Mouse (Mus musculus) embryonic facial prominence, embryonic 11.5 days (tissue): ENCODE measurements at regions not wholly inside any gene's neighbourhood (a gene's known extent, or its start where the extent isn't known, plus 50 kb on each side); places are given as distances from the start of the nearest gene placed in this dataset.

Experiments used
- ATAC-seq: fragments of 200-750 bp; cut with Nextera tagmentation; replicated peaks from 2 replicates; pipeline ENCODE4 v1.8.0; 2017; ENCODE audit warnings: low read depth; ENCODE audit not compliant: insufficient number of reproducible peaks, low FRiP score, low TSS enrichment
- DNase-seq: peaks from one replicate; pipeline ENCODE4 v3.0.0-alpha.2; 2015; ENCODE audit warnings: low spot score
- H3K27ac ChIP-seq: fragments of 300-500 bp; sonication (generic); replicated peaks from 2 replicates; pipeline ENCODE4 v1.5.1; 2014; ENCODE audit warnings: mild to moderate bottlenecking, low read depth, low read length, control low read depth
- H3K27me3 ChIP-seq: fragments of 300-500 bp; sonication (generic); 2 replicates; pipeline ENCODE4 v1.6.1; 2014; ENCODE audit warnings: mild to moderate bottlenecking, low read length, moderate library complexity, mixed read lengths; ENCODE audit not compliant: control insufficient read depth, insufficient read depth
- H3K36me3 ChIP-seq: fragments of 300-500 bp; sonication (generic); replicated peaks from 2 replicates; pipeline ENCODE4 v1.6.1; 2014; ENCODE audit warnings: low read depth, mild to moderate bottlenecking, low read length, moderate library complexity, mixed read lengths; ENCODE audit not compliant: control insufficient read depth, insufficient read depth
- H3K4me1 ChIP-seq: fragments of 300-500 bp; sonication (generic); 2 replicates; pipeline ENCODE4 v1.6.1; 2014; ENCODE audit warnings: low read length, mixed read lengths; ENCODE audit not compliant: control insufficient read depth, insufficient read depth
- H3K4me2 ChIP-seq: fragments of 300-500 bp; sonication (generic); 2 replicates; pipeline ENCODE4 v1.6.1; 2014; ENCODE audit warnings: low read depth, mild to moderate bottlenecking, control low read depth, low read length, moderate library complexity
- H3K4me3 ChIP-seq: fragments of 300-500 bp; sonication (generic); 2 replicates; pipeline ENCODE4 v1.5.1; 2014; ENCODE audit warnings: low read depth, low read length, control low read depth
- H3K9ac ChIP-seq: fragments of 300-500 bp; sonication (generic); replicated peaks from 2 replicates; pipeline ENCODE4 v1.6.1; 2014; ENCODE audit warnings: mild to moderate bottlenecking, control low read depth, low read length
- H3K9me3 ChIP-seq: fragments of 300-500 bp; sonication (generic); replicated peaks from 2 replicates; pipeline ENCODE4 v1.6.1; 2016; ENCODE audit warnings: mild to moderate bottlenecking, low read length, inconsistent platforms, mixed read lengths; ENCODE audit not compliant: control insufficient read depth
- WGBS: fragments of 180-500 bp; shearing (Covaris S2); extraction: QIAGEN DNeasy Blood & Tissue Kit; methylation state at CpG from one replicate; pipeline ENCODE4 v1.1.7; 2014; 5-methylcytosine and 5-hydroxymethylcytosine counted together

GRCm38 (mm10) chr8:90630796-90631195, 186.4 kb downstream of the Gm19935 start:
- no peak overlapping the region for H3K4me2 ChIP-seq
- H3K4me3 ChIP-seq, result no peak overlapping the region
- H3K9me3 ChIP-seq, result no peaks in the 10 kb centered on the region
- WGBS, result 88% methylated on average over 1 of the region's 1 CpGs
- no peak overlapping the region for H3K27ac ChIP-seq
- no peak overlapping the region for H3K9ac ChIP-seq
- ATAC-seq (no peak), DNase-seq (no peak)
- no peaks in the 10 kb centered on the region for H3K27me3 ChIP-seq
- H3K4me1 ChIP-seq, result no peaks in the 10 kb centered on the region
- no peaks in the 10 kb centered on the region for H3K36me3 ChIP-seq

- Histone ChIP-seq H3K9ac (no peak overlapping the region), H3K4me1 (no peaks in the 10 kb centered on the region), H3K4me2 (no peak overlapping the region), H3K36me3 (no peaks in the 10 kb centered on the region), H3K27ac (no peak overlapping the region), H3K27me3 (no peaks in the 10 kb centered on the region), H3K4me3 (no peak overlapping the region), H3K9me3 (no peaks in the 10 kb centered on the region)
- DNase-seq (no peak), ATAC-seq (no peak)
- 87% methylated on average over 3 of the region's 3 CpGs for WGBS
These were observed 208.8 kb downstream of the Gm19935 start for GRCm38 (mm10) chr8:90608410-90608809.

- Histone ChIP-seq H3K9me3 (no peaks in the 10 kb centered on the region), H3K27me3 (no peaks in the 10 kb centered on the region), H3K9ac (no peak overlapping the region), H3K36me3 (no peaks in the 10 kb centered on the region), H3K4me3 (no peak overlapping the region), H3K4me2 (no peak overlapping the region), H3K4me1 (no peaks in the 10 kb centered on the region), H3K27ac (no peak overlapping the region)
- ATAC-seq (no peak), DNase-seq (no peak)
- 31% methylated on average over 11 of the region's 11 CpGs for WGBS
These were observed 216.1 kb downstream of the Gm19935 start for GRCm38 (mm10) chr8:90600946-90601695.

- H3K9ac ChIP-seq, result no peak overlapping the region
- no peak overlapping the region for H3K4me3 ChIP-seq
- H3K27ac ChIP-seq, result no peak overlapping the region
- H3K27me3 ChIP-seq, result no peaks in the 10 kb centered on the region
- DNase-seq (no peak), ATAC-seq (no peak)
- no peaks in the 10 kb centered on the region for H3K4me1 ChIP-seq
- no peak overlapping the region for H3K4me2 ChIP-seq
- H3K9me3 ChIP-seq, result no peaks in the 10 kb centered on the region
- H3K36me3 ChIP-seq, result no peaks in the 10 kb centered on the region
- WGBS, result 85% methylated on average over 6 of the region's 6 CpGs
These were observed 219.8 kb downstream of the Gm19935 start for GRCm38 (mm10) chr8:90597376-90597775.

GRCm38 (mm10) chr8:90579426-90579825, 231.3 kb upstream of the Tox3 start:
- Histone ChIP-seq H3K4me1 (no peaks in the 10 kb centered on the region), H3K27ac (no peak overlapping the region), H3K9ac (no peak overlapping the region), H3K9me3 (no peaks in the 10 kb centered on the region), H3K27me3 (no peaks in the 10 kb centered on the region), H3K4me3 (no peak overlapping the region), H3K36me3 (no peaks in the 10 kb centered on the region), H3K4me2 (no peak overlapping the region)
- no peak for DNase-seq
- WGBS, result 83% methylated on average over 4 of the region's 4 CpGs
- ATAC-seq, result no peak

- H3K4me1 ChIP-seq, result no peaks in the 10 kb centered on the region
- H3K36me3 ChIP-seq, result no peaks in the 10 kb centered on the region
- no peaks in the 10 kb centered on the region for H3K9me3 ChIP-seq
- H3K27me3 ChIP-seq, result no peaks in the 10 kb centered on the region
- DNase-seq (no peak), ATAC-seq (no peak)
- H3K27ac ChIP-seq, result no peak overlapping the region
- H3K9ac ChIP-seq, result no peak overlapping the region
- no peak overlapping the region for H3K4me3 ChIP-seq
- 90% methylated on average over 4 of the region's 4 CpGs for WGBS
- H3K4me2 ChIP-seq, result no peak overlapping the region
These were observed 228.8 kb upstream of the Tox3 start for GRCm38 (mm10) chr8:90576976-90577375.

- no peak for ATAC-seq
- H3K9ac ChIP-seq, result no peak overlapping the region
These were observed 226.5 kb upstream of the Tox3 start for GRCm38 (mm10) chr8:90574676-90575075.

GRCm38 (mm10) chr8:90556079-90556427, 207.9 kb upstream of the Tox3 start:
- no peaks in the 10 kb centered on the region for H3K4me1 ChIP-seq
- no peaks in the 10 kb centered on the region for H3K9me3 ChIP-seq
- WGBS, result 88% methylated on average over 7 of the region's 7 CpGs
- DNase-seq, result no peak
- ATAC-seq, result no peak
- no peaks in the 10 kb centered on the region for H3K36me3 ChIP-seq
- H3K27me3 ChIP-seq, result no peaks in the 10 kb centered on the region
- no peak overlapping the region for H3K4me2 ChIP-seq
- H3K27ac ChIP-seq, result no peak overlapping the region
- no peak overlapping the region for H3K4me3 ChIP-seq
- H3K9ac ChIP-seq, result no peak overlapping the region

More at GRCm38 (mm10) chr8:90574676-90575075, 226.5 kb upstream of the Tox3 start:
- WGBS, result 43% methylated on average over 3 of the region's 3 CpGs
- Histone ChIP-seq H3K9me3 (no peaks in the 10 kb centered on the region), H3K4me3 (no peak overlapping the region), H3K27ac (no peak overlapping the region), H3K27me3 (no peaks in the 10 kb centered on the region), H3K4me1 (no peaks in the 10 kb centered on the region), H3K4me2 (no peak overlapping the region), H3K36me3 (no peaks in the 10 kb centered on the region)
- no peak for DNase-seq
